Mouse (Mus musculus): ENCODE data around the gene Arvcf.
A peak's percentile ranks its signal among the peaks of the same experiment; 100 is the strongest.

Arvcf gene

DNA sequence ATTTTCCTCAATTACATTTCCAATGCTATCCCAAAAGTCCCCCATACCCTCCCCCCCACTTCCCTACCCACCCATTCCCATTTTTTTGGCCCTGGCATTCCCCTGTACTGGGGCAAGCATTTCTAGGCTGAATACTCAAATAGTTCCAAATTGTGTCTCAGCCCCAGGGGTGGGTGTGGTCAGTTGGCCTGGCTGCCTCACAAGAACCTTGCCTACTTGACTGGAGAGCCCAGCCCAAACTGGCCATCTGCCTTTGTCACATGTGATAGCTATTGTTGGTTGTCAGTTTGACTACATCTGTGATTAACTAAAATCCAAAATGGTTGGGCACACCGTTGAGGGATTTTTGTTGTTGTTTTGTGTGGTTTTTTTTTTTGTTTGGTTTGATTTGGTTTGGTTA is 9.0 kb downstream of the Arvcf start:
- no peak for DNase-seq

DNA sequence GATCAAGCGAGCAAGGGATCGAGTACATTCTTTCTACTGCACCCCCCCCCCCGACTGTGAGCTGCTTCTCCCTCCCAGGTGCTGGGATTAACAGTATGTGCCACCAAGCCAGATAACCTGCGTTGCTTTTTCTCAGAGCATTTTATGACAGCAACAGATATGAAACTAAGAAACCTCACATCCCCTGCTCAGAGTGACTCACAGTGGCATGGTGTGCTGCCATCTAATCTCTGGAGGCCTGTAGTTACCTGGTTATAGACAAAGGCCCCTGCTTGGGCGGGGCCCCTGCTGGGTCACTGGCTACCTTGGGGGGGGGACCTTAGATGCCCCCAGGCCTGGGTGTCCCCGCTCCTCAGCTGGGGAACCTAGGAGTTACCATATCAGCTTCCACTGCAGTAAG is 10.0 kb downstream of the Arvcf start:
- DNase-seq = no peak

DNA sequence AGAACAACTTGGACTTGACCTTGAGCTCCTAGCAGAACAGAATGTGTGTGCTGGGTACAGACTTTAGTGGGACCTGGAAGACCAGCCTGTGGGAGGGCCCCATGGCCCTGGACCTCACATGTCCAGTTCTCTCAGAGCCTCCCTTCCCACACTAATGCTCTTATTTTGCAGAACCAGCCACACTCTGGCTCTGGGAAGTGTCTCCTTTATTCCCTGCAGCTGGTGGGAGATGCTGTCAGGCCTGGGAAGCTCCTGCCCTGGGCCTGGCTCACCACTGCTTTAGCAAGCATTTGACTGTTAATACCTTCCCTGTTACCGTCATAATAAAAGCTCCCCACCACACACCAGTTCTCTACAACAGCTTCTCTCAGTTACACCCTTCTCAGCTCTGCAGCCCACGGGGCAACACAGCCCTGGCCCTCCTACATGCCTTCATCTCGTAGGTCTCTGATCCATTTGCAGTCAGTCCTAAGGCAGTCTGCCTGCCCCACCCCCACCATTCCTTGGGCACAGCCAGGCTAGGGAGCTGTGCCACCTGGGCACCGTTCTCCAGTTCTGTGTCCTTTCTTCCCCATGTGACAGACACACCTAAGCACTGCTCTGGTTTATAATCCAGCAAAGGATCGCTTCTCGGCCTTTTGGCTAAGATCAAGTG is 12.3 kb downstream of the Arvcf start:
- peak; percentile 20 to 50 for DNase-seq

DNA sequence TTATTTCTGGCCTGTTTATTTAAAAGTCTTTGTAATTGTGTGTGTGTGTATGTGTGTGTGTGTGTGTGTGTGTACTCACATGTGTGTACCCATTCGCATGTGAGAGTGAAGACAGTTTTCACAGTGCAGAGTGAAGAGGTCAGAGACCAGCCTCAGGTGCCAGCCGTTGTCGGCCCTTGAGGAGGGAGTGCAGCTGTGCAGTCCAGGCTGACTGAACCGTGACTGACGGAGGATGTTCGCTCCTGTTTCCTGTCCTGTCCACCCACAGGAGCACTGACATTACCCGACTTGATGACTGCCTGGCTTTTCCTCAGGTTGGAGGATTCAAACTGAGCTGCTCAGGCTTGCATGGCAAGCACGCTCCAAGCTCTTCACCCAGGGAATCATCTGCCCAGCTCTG is 15.0 kb downstream of the Arvcf start:
- peak; percentile 29 to 47 for DNase-seq

DNA sequence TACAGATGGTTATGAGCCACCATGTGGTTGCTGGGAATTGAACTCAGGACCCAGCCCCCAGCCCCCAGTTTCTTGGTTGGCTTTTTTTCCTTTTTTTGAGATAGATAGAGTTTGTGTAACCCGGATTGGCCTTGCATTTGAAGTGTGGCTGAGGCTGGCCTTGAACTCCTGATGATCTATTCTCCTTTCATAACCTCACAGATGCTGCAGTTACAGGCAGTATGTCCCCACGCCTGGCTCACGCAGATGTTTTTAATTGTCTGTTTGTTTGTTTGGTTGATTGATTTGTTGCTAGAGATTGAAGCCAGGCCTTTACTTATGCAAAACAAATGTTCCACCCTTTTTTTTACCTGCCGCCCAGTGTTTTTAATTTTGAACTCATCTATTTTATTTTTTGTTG is 18.9 kb downstream of the Arvcf start:
- DNase-seq = no peak

DNA sequence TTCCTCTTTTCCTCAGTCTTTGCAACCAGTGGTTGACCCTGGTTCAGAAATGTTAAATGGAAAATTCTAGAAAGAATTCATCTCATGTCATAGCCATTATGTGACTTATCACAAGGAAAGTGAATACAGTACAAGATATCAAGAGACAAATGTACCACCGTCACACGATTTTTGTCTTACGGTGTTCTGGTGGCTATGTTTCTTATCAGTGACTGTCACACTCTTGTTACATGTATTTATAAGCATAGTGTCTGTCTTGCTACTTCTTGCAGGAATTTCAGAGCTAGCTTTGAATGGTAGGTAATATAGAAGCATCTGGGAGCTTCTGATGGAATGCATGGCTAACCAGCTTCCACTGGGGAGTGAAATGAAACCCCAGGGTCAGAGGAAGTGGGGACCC is 22.2 kb downstream of the Arvcf start:
- DNase-seq = no peak

DNA sequence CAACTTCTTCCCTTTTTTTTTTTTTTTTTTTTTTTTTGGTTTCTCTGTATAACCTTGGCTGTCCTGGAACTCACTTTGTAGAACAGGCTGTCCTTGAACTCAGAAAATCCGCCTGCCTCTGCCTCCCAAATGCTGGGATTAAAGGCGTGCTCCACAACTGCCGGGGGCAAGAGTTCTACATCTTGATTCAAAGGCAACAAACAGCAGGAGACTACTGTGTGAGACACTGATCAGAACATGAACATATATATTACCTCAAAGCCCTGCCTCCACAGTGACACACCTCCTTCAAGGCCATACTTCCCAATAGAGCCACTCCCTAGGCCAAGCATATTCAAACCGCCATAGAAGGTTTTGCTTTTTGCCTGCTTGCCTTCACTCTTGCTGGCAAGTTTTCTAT is 25.6 kb downstream of the Arvcf start:
- no peak for DNase-seq

DNA sequence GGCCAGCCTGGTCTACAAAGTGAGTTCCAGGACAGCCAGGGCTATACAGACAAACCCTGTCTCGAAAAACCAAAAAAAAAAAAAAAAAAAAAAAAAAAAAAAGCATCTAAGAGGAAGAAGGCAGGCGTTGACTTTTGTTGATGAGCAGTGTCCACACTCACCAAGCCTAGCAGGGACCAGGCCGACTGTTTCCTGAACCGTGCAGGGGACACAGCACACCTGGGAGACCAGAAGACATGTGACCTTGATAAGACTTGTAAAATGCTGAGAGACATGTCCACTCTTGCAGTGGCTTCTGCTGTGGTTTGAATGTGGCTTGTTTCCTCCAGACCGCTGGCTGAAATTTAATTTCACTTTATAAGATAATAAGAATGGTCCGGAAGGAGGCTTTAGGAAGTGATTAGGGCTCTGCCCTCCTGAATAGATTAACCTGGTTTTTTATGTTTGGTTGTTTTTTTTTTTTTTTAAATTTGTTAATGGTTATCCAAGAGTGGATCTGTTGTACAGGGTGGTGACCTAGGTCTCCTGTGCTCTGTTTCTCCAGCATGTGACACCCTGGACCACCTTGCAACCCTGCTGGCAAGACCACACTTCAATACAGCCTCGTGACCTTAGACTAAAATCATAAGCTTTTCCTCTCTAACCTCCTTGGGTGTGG is 28.4 kb downstream of the Arvcf start:
- no peak for DNase-seq

DNA sequence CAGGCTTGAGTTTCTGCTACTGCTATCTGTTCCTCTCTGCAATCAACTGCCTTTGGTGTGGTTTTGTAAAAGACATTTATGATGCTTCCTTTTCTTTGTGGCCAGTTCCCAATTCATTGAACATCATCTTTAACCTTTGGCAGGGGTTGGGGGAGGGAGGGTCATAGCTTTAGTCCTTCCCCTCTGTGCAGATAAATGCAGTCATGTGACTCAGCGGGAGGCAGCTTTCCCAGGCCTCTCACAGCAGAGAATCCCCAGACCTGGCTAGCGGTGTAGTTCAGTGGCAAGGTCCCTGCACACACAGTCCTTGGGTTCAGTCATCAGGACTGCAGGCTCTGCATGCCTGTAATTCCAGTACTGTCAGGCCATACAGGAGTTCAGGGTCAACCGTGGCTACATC is 29.2 kb downstream of the Arvcf start:
- DNase-seq = peak in 1 of 2 experiments; percentile 33

DNA sequence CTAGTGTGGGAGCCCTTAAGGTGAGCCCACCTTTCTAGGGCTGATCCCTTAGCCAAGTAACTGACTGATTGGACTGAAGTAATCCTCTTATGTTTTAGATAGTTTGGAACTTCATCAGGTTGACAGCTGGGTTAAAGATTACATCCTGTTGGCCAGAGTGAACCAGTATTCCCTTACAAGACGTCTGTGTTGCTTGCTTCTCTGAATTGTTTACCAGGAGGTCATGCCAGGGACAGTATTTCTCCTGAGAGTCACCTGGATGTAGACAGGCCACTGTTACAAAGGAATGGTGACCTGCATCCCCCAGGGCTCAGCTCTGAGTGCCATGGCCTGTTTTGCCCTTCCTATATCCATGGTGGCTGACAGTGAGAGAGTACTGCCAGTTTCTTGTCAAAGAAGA is 30.5 kb downstream of the Arvcf start:
- DNase-seq = no peak

DNA sequence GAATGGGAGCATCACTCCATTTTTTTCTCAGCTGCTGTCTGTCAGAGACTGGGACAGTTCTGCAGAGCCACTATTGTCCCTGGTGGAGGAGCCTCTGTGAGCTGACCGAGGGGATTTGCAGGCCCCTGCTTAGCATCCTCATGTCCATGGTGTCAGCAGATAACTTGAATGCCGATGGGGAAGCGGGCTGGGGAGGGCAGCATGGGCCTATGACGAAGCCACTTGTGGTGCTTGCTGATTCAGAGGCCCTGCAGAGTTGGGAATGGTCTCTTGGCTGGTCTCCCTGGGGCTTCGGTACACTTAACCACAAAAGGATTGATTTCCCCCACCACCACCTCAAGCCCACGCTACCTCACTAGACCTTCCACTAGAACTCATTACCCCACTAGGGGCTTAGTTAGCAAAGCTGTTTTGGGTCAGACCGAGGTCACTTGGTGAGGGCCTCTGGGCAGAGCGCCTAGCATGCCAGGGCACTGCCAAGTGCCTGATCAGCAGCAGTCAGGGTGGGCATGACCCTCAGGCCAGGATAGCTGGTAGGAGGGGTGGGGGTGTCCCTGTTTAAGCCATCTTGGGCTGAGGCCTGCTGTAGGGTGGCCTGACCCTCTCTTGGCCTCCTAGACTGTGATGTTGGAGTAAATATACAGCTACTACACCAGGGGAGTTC is 31.5 kb downstream of the Arvcf start:
- peak in 1 of 2 experiments; percentile 14 for DNase-seq

DNA sequence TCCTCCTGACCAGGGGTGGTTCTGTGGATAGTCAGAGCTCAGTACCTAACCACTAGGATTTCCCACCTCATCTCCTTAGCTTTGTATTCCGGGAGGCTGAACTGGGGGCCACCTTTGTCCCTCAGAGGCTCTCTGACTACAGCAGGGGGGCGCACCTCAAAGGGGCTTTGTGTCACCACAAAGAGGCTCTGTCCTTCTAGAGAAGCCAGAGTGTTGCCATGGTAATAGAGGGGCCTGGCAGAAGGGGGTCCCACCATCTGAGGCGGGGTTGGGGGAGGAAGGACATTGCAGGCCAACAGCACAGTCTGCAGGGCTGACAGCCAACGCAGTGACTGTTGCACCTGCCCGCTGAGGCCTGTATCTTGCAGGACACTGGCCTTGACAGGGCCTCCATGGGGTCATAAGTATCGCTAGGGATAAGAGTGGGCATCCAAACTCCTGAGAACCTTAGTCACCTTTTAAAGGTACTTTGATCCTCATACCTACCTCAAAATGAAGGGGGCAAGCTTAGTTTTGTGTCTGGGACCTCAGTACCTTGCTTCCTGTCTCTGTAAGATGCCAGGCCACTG is 32.6 kb downstream of the Arvcf start:
- no peak for DNase-seq

DNA sequence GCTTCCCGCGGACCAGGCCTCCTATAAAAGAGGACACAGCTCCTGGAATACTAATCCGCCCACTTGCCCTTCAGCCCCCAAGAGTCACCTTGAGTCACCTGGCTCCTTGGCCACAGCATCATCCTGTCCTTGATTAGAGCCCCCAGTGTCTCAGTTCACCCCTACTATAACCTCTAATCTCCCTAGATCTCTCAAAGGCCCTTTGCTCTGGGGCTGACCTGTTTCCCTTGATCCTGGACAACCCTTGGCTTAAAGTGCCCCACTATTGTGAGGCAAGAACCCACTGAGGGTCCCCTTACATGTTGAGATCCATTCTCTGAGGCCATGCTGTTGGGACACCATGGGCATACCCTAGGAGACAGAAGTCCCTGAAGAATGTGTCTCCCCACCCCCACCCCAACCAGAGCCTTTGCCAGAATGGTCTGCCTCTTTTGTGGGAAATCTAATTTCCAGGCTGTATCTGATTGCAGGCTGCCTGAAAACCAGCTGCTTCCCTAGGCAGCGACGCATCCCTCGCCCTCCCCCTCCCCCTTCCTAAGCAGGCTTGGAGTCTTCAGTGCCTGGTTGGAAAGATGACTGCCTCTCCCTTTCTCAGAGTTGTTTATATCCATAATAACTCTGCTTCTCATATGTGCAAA is 33.8 kb downstream of the Arvcf start:
- DNase-seq = peak in 1 of 2 experiments; percentile 58

DNA sequence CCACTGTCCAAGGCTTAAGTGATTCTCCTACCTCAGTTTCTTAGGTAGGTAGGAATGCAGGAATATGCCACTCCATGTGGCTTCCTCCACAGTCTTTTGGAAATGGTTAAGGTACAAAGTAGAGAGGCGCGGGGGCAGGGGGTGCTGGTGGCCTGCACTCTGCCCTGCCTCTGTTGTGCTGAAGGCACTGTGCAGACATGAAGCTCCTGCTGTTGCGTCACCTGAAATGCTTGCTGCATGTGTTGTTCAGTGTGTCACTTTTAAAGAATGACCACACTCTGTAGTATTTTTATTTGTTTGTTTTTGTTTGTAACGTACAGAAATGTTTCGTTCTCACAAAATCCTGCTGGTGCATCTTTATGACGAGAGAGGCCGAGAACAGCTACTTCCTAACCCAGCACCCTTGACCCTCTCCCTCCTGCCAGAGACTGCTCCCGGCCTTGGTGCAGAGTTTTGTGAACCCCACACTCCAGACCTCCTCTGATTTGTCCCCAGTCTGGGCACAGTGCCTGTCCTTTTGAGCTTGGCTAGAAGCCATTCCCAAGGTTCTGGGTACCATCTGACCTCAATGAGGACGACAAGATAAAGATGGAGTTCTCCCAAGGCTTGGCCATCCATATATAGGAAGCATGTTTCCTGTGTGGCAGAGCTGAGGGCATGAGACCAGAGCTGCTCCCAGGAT is 35.2 kb downstream of the Arvcf start:
- peak in 1 of 2 experiments; percentile 41 for DNase-seq

DNA sequence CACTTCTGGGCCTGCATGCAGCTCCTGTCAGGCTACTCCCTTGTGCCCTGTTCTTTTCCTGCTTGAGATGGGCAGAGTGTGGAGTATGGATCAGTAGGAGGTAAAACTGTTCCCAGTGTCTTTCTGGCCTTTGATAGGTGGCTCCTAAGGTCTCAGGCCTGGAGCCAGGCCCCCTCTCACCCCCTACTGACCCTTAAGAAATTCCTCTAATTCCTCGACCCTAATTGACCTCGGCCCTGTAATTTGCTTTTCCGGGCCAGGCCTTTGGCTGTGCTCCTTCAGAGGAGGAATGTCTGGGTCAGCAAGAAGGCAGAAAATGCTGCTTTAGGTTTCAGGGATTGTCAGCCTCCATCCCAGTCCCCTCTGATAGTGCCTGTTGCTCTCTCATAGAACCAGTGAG is 35.8 kb downstream of the Arvcf start:
- DNase-seq = peak in 1 of 2 experiments; percentile 66

DNA sequence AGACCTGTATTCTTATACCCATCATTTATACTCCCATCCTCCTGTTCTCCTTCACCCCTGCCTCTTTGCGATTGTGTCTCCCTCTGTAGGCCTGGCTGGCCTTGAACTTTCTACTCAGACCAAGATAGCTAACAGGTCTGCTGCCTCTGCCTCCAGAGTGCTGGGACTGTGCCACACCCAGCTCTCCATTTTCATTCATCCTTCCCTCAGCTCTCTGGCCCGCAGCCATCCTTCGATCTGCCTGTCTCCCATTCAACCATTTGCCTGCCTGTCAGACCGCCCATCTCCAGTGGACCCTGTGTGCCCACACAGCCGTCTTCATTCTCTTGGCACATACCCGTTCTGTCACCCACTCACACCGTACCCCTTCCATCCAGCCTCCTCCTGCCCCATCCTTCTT is 36.2 kb downstream of the Arvcf start:
- DNase-seq = peak in 1 of 2 experiments; percentile 34

DNA sequence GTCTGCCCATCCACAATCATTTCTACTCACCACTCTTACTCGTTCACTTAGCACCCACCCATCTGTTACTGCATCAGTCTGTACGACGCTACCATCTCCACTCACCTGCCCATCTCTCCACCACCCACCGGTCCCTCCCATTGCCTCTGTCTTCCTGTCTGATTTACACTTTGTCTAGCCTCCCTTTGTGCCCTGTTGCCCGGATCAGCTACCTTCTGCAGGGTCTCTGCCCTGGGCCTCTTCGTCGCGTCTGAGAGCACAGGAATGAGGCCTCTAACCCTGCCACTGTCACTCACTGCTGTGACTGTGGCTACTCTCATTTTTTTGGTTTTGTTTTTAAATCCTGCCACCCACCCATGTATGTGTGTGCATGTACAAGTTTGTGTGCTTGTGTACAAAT is 36.7 kb downstream of the Arvcf start:
- peak in 1 of 2 experiments; percentile 19 for DNase-seq

DNA sequence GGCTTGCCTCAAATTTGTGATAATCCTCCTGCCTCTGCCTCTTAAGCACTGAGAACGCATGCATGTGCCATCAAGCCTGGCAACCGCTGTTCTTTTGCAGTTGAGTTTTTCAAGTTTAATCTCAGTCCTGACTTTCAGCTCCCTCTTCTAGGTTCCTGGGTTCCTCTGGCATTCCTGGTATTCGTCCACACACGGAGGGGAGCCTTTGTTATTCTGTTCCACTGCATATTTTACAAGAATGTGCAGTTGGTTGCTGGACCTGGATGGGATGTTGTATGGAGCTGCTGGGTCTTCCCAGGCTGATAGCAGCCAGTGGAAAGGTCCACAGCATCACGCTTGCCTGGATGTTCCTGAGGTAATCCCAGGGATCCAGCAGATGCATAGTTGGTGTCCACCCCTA is 37.4 kb downstream of the Arvcf start:
- peak in 1 of 2 experiments; percentile 9 for DNase-seq

DNA sequence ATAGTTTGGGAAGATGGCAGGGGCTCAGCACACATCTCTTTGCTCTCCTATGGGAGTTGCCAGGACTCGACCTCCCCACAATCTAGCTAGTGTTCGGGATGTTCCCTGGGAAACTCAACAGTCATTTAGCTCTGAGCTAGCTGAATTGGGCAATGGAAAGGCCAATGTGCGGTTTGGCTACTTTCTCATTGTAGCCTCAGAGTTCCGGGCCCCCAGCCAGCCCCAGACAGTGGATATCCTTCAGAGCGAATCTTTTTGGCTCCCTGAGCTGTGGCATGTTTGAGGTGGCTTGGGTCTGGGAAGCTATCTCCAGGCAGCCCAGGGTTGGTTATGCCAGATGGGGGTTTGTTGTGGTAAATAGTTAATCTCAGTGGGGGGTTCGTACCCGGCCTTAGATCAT is 38.5 kb downstream of the Arvcf start:
- DNase-seq = no peak

DNA sequence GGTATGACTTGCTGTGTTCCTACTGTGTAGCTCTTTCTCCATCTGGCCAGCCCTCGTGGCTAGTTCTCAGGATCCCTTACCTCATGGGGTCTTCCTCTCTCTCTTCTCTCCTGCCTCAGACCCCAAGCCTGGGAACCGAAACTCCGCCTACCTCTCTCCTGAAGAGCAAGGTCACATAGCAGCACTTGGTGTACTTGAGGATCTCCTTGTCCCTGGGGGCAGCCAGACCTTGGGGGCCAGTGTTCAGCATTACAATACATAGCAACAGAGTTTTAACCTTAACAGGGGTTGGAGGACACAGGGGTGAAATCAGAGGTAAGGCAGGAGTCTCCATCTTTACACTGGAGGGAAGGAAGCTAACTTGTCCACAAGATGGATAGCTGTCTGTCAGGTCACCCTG is 39.0 kb downstream of the Arvcf start:
- peak in 1 of 2 experiments; percentile 1 for DNase-seq

DNA sequence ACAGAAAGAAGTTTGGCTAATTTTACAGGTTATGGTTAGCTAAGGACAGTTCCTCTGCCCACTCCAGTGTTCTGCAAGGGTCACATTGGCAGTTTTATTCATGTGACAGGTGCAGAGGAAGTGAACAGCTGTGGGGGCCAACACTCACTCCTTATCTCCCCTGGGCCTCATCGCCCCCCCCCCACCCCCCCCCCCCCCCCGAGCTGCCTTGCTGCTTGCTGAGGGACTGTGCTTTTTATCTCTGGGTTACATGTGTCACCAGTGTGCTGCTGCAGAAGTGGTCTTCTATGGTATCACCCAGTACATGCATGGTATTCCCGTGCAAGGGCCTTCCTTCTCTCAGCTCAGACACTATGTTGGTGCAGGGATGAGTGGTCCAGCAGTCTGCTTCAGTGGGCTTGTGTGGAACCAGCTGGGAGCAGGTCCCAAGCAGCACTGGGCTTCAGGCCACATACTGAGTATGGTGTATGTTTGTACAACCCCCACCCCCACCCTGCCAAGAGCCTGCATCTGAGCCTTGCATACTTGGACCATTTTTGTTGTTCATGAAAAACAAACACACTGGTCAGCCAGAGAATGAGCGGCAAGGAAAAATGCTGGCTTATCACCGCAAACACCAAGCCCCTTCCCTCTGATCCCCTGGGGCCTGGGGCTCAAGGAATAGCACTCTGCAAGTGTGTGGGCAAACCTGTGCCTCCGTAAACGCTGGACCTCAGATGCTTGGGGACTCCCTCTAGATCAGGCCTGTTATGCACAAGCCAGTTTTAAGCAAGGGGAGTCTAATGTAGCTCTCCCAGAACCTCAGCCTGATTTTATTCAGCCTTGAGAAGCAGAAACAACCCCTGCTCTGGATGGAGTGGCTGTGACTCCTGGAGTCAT is 40.0 kb downstream of the Arvcf start:
- peak; percentile 52 to 60 for DNase-seq

All from kidney, postnatal 4 days (tissue).